Mouse (Mus musculus) hindbrain, embryonic 10.5 days (tissue): ENCODE results near the gene Tbrg1. TPM values are rescaled to one million over a fixed set of nuclear protein-coding genes. Genes with fewer than 3 reads are reported as not detected.
A peak's percentile ranks its signal among the peaks of the same experiment; 100 is the strongest.

Source experiments
- DNase-seq: peaks from one replicate; pipeline ENCODE4 v3.0.0-alpha.2; 2017; ENCODE audit warnings: low spot score
- H3K27ac ChIP-seq: fragments of 300-500 bp; sonication (generic); 2 replicates; pipeline ENCODE4 v1.5.1; 2016; ENCODE audit warnings: mild to moderate bottlenecking, moderate library complexity
- H3K27me3 ChIP-seq: fragments of 300-500 bp; sonication (generic); 2 replicates; pipeline ENCODE4 v1.6.1; 2016; ENCODE audit warnings: mild to moderate bottlenecking; ENCODE audit not compliant: poor library complexity, insufficient read depth, severe bottlenecking
- H3K36me3 ChIP-seq: fragments of 300-500 bp; sonication (generic); 2 replicates; pipeline ENCODE4 v1.6.1; 2016; ENCODE audit warnings: mild to moderate bottlenecking, moderate library complexity
- H3K4me1 ChIP-seq: fragments of 300-500 bp; sonication (generic); replicated peaks from 2 replicates; pipeline ENCODE4 v1.6.1; 2016; ENCODE audit warnings: mild to moderate bottlenecking
- H3K4me3 ChIP-seq: fragments of 300-500 bp; sonication (generic); 2 replicates; pipeline ENCODE4 v1.5.1; 2016; ENCODE audit warnings: mild to moderate bottlenecking, moderate library complexity
- H3K9me3 ChIP-seq: fragments of 300-500 bp; sonication (generic); 2 replicates; pipeline ENCODE4 v1.6.1; 2016; ENCODE audit warnings: mild to moderate bottlenecking, moderate library complexity
- WGBS: fragments of 180-500 bp; shearing (Covaris S2); methylation state at CpG from one replicate; pipeline ENCODE4 v1.1.7; 2016; 5-methylcytosine and 5-hydroxymethylcytosine counted together
- polyA plus RNA-seq: library from polyadenylated mRNA; unstranded; fragments of >200 nt; fragmentation: Nextera tagmentation; extraction: Ambion mirVana; gene quantifications from 2 replicates; pipeline ENCODE4 v1.2.1, GENCODE M21; 2016

Gene Tbrg1
- polyA plus RNA-seq, 1 experiment from 2014 or later: 144 TPM

DNA sequence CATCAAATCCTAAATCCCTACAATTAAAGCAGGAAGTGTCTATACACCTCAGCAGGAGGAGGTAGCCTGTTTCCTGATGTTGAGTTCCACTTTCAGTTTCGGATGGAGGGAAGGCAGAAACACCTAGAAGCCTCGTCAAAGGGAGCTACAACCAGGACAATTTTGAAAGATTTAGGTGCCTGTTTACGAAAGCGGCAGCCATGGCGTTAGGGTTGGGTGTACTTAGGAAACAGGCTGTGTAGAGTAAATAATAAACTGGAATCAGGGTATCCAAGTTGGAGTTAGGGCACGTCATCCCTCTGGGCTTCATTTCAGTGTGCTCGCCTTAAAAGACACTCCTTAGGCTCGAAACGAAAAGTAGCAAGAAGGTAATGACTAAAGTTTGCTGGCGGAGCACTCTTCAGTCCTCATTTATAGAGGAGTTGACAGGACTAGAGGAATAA is 652 bp downstream of the Tbrg1 start:
- peak overlapping the region; percentile 87 for H3K4me3 ChIP-seq
- no peaks in the 10 kb centered on the region for H3K27me3 ChIP-seq
- H3K9me3 ChIP-seq: no peaks in the 10 kb centered on the region
- peaks cover 20% of the 10 kb centered on the region for H3K4me1 ChIP-seq
- peaks cover 32% of the 10 kb centered on the region for H3K36me3 ChIP-seq
- WGBS: 3% methylated on average over 10 of the region's 10 CpGs
- peak; percentile 5 for DNase-seq
- peak overlapping the region; percentile 96 for H3K27ac ChIP-seq

DNA sequence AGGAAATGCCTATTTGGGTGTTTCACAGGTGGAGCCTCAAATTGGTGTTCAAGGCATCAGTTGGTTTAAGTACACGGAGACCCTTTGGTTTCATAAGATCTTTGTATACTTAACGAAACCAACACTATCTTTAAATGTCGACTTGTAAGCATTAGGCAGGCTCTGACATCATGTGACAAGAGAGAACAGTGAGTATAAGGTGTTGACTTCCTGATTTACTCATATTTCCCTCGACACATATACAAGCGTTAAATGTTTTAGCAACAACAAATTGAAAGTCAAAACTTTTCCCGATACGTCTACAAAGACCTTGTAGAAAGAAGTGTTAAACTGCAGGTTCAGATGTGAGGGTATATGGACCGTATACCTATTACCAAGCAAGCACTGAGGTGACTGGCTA is 1.2 kb downstream of the Tbrg1 start:
- no peak overlapping the region for H3K27ac ChIP-seq
- no peak for DNase-seq
- peaks cover 20% of the 10 kb centered on the region for H3K4me1 ChIP-seq
- H3K27me3 ChIP-seq: no peaks in the 10 kb centered on the region
- peak overlapping the region; percentile 87 for H3K4me3 ChIP-seq
- H3K36me3 ChIP-seq: peaks cover 37% of the 10 kb centered on the region
- 72% methylated on average over 8 of the region's 8 CpGs for WGBS
- no peaks in the 10 kb centered on the region for H3K9me3 ChIP-seq

GRCm38 (mm10) chr9:37653836-37654235 is 3.3 kb downstream of the Tbrg1 start:
- H3K36me3 ChIP-seq: peaks cover 59% of the 10 kb centered on the region
- no peaks in the 10 kb centered on the region for H3K9me3 ChIP-seq
- H3K4me1 ChIP-seq: peaks cover 20% of the 10 kb centered on the region
- H3K4me3 ChIP-seq: no peak overlapping the region
- 87% methylated on average over 5 of the region's 5 CpGs for WGBS
- no peaks in the 10 kb centered on the region for H3K27me3 ChIP-seq
- H3K27ac ChIP-seq: no peak overlapping the region
- DNase-seq: no peak

DNA sequence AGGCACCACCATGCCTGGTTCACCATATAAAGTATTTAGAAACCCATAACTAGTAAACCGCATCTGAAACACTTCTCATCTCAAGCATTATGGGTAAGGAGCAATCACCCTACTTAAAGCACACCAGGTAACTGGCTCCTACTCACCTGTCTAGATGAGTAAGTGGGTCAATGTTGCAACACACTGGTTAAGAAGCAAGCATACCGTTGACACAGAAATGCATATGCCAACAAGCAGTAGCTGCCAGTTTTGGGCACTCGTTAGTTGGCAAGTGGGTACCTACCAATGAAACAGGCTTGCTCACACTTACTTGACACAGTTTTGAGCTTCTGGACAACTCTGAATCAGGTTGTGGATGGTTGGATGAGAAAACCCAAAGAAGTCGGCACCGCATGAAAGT is 6.5 kb downstream of the Tbrg1 start:
- no peak overlapping the region for H3K27ac ChIP-seq
- DNase-seq: no peak
- H3K4me1 ChIP-seq: peaks cover 6% of the 10 kb centered on the region
- peaks cover 85% of the 10 kb centered on the region for H3K36me3 ChIP-seq
- H3K9me3 ChIP-seq: no peaks in the 10 kb centered on the region
- WGBS: 94% methylated on average over 5 of the region's 5 CpGs
- H3K27me3 ChIP-seq: no peaks in the 10 kb centered on the region
- no peak overlapping the region for H3K4me3 ChIP-seq

DNA sequence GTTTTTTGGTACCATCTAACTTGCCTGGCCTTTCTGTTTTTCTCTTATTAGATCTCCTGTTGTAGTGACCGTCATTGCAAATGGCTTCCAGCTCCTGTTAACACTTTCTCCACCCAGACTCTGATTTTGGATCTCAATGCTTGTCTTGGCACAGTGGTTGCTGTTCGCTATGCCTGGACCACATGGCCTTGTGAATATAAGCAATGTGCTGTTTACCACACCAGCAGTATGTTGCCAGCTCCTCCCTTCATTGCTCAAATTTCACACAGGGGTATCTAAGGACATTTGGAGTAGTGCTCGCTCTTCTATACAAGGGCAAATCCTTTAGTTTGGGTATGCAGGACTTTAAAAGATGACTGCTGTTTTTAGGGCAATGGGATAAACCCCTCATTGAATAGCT is 10.9 kb downstream of the Tbrg1 start:
- Histone ChIP-seq H3K4me3 (no peak overlapping the region), H3K4me1 (no peaks in the 10 kb centered on the region), H3K27ac (no peak overlapping the region), H3K36me3 (peaks cover 51% of the 10 kb centered on the region), H3K27me3 (no peaks in the 10 kb centered on the region), H3K9me3 (no peaks in the 10 kb centered on the region)
- DNase-seq: no peak
- 83% methylated on average over 3 of the region's 3 CpGs for WGBS

- H3K9me3 ChIP-seq: no peaks in the 10 kb centered on the region
- H3K36me3 ChIP-seq: no peaks in the 10 kb centered on the region
- H3K4me3 ChIP-seq: no peak overlapping the region
- no peaks in the 10 kb centered on the region for H3K4me1 ChIP-seq
- no peak overlapping the region for H3K27ac ChIP-seq
- 83% methylated on average over 3 of the region's 3 CpGs for WGBS
- DNase-seq: no peak
- no peaks in the 10 kb centered on the region for H3K27me3 ChIP-seq
Observed at GRCm38 (mm10) chr9:37638721-37639120, 18.4 kb downstream of the Tbrg1 start.

DNA sequence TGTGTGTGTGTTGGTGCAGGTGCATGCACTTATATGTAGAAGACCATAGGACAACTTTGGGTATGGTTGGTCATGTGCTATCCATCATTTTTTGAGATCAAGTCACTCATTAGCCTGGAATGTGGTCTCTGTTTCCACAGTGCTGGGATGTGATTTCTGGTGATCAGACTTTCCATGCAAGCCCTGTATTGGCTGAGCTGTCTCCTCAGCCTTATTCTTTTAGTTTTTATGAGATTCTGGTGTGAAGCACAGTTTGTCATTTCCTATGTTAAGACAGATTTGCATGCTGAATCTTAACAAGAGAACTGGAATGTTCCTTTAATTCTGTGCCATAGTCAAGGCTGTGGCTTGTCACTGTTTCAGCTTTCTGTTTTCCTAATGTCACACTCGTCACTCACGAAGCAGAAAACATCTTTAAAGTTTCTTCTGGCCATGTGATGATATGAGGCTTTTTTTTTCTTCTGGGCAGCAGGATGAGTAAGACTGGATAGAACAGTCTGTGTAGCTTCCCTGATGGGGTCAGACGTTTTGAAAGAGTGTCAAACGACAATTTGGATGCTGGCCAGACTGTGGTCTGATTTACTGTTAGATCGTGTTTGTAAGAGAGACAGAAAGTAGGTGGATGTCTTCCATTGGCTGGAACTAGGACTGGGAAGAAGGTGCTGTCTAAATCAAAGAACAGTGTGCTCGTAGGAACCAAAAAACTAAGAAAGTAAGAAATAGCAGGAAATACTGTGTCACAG is 20.1 kb downstream of the Tbrg1 start:
- H3K27me3 ChIP-seq: peaks cover 3% of the 10 kb centered on the region; the same call in 1 of the 2 replicates
- no peak overlapping the region for H3K27ac ChIP-seq
- H3K4me1 ChIP-seq: no peaks in the 10 kb centered on the region
- H3K36me3 ChIP-seq: no peaks in the 10 kb centered on the region
- DNase-seq: no peak
- H3K4me3 ChIP-seq: no peak overlapping the region
- no peaks in the 10 kb centered on the region for H3K9me3 ChIP-seq
- 71% methylated on average over 6 of the region's 6 CpGs for WGBS

- H3K27me3 ChIP-seq: peaks cover 3% of the 10 kb centered on the region; the same call in 1 of the 2 replicates
- no peaks in the 10 kb centered on the region for H3K4me1 ChIP-seq
- DNase-seq: peak; percentile 51
- H3K4me3 ChIP-seq: no peak overlapping the region
- no peaks in the 10 kb centered on the region for H3K9me3 ChIP-seq
- H3K36me3 ChIP-seq: no peaks in the 10 kb centered on the region
- WGBS: 22% methylated on average over 7 of the region's 7 CpGs
- no peak overlapping the region for H3K27ac ChIP-seq
Observed at GRCm38 (mm10) chr9:37636335-37636734, 20.8 kb downstream of the Tbrg1 start.

DNA sequence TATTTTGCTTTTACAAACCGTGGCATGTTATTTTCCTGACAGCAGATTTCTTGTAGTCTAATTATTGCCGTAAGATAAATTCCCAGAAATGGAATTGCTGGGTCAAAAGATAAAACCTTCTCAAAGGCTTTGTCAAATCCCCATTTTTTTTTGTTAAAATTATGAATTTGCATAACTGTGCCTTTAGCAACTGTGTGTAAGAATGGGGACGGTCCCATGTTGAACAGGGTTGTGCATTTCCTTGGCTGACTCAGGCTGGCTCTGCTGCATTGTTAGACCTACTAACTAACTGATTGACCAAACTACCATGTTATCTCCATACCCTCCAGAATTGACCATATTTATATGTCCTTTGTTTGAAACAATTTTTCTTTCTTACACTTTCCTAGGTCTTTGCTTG is 22.8 kb downstream of the Tbrg1 start:
- no peak for DNase-seq

GRCm38 (mm10) chr9:37632305-37632704 is 24.8 kb downstream of the Tbrg1 start:
- no peak for DNase-seq
- Histone ChIP-seq H3K4me3 (no peak overlapping the region), H3K4me1 (no peaks in the 10 kb centered on the region), H3K36me3 (no peaks in the 10 kb centered on the region), H3K9me3 (no peaks in the 10 kb centered on the region), H3K27me3 (peaks cover 3% of the 10 kb centered on the region; the same call in 1 of the 2 replicates), H3K27ac (no peak overlapping the region)
- WGBS: 93% methylated on average over 2 of the region's 2 CpGs

More for the DNA sequence above, 22.8 kb downstream of the Tbrg1 start:
- Histone ChIP-seq H3K9me3 (no peaks in the 10 kb centered on the region), H3K4me3 (no peak overlapping the region), H3K27me3 (peaks cover 3% of the 10 kb centered on the region; the same call in 1 of the 2 replicates), H3K27ac (no peak overlapping the region), H3K4me1 (no peaks in the 10 kb centered on the region), H3K36me3 (no peaks in the 10 kb centered on the region)
- 88% methylated on average over 3 of the region's 3 CpGs for WGBS

GRCm38 (mm10) chr9:37629941-37630340 is 27.2 kb downstream of the Tbrg1 start:
- Histone ChIP-seq H3K27me3 (peaks cover 3% of the 10 kb centered on the region; the same call in 1 of the 2 replicates), H3K27ac (no peak overlapping the region), H3K36me3 (no peaks in the 10 kb centered on the region), H3K4me1 (peaks cover 15% of the 10 kb centered on the region), H3K4me3 (no peak overlapping the region), H3K9me3 (no peaks in the 10 kb centered on the region)
- DNase-seq: no peak
- 86% methylated on average over 2 of the region's 2 CpGs for whole genome bisulfite sequencing

GRCm38 (mm10) chr9:37628581-37628980 is 28.5 kb downstream of the Tbrg1 start:
- H3K4me1 ChIP-seq: peaks cover 17% of the 10 kb centered on the region
- H3K27me3 ChIP-seq: peaks cover 3% of the 10 kb centered on the region; the same call in 1 of the 2 replicates
- no peak for DNase-seq
- no peaks in the 10 kb centered on the region for H3K36me3 ChIP-seq
- H3K9me3 ChIP-seq: no peaks in the 10 kb centered on the region
- peak overlapping the region; percentile 46; the same call in 1 of the 2 replicates for H3K27ac ChIP-seq
- 31% methylated on average over 4 of the region's 4 CpGs for WGBS
- no peak overlapping the region for H3K4me3 ChIP-seq

DNA sequence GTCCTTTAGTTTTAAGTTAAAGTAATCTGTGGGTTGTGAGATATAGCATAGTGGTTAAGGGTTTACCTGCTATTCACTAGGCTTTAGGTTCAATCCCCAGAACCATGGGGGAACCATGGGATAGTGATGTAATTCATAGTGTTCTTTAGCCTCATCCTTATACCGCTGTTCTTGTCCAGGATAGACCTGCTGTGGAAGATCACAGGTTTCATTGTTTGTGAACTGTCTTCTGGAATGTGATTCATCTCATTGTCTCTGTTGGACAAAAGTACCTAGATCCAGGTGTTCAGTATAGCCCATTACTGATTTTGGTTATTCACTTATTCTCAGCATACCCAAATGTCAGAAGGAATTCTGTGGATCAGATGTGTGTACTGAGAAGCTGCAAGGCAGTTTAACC is 29.8 kb downstream of the Tbrg1 start:
- H3K9me3 ChIP-seq: no peaks in the 10 kb centered on the region
- H3K36me3 ChIP-seq: no peaks in the 10 kb centered on the region
- peaks cover 17% of the 10 kb centered on the region for H3K4me1 ChIP-seq
- H3K4me3 ChIP-seq: no peak overlapping the region
- 96% methylated on average over 1 of the region's 1 CpGs for WGBS
- H3K27ac ChIP-seq: no peak overlapping the region
- DNase-seq: no peak
- no peaks in the 10 kb centered on the region for H3K27me3 ChIP-seq
